Mouse (Mus musculus) limb, embryonic 10.5 days (tissue): ENCODE results near the gene Cemip. TPM values are rescaled to one million over a fixed set of nuclear protein-coding genes. Genes with fewer than 3 reads are reported as not detected.

Experiments used
- DNase-seq: peaks from one replicate; pipeline ENCODE4 v3.0.0-alpha.2; 2017; ENCODE audit warnings: low spot score
- H3K27ac ChIP-seq: fragments of 300-500 bp; sonication (generic); 2 replicates; pipeline ENCODE4 v1.5.1; 2016; ENCODE audit warnings: mild to moderate bottlenecking
- H3K27me3 ChIP-seq: fragments of 300-500 bp; sonication (generic); 2 replicates; pipeline ENCODE4 v1.6.1; 2016; ENCODE audit warnings: low read depth, mild to moderate bottlenecking; ENCODE audit not compliant: poor library complexity, severe bottlenecking
- H3K36me3 ChIP-seq: fragments of 300-500 bp; sonication (generic); 2 replicates; pipeline ENCODE4 v1.6.1; 2016; ENCODE audit warnings: mild to moderate bottlenecking, moderate library complexity
- H3K4me1 ChIP-seq: fragments of 300-500 bp; sonication (generic); 2 replicates; pipeline ENCODE4 v1.6.1; 2016
- H3K4me3 ChIP-seq: fragments of 300-500 bp; sonication (generic); 2 replicates; pipeline ENCODE4 v1.5.1; 2016; ENCODE audit warnings: mild to moderate bottlenecking, moderate library complexity
- H3K9me3 ChIP-seq: fragments of 300-500 bp; sonication (generic); replicated peaks from 2 replicates; pipeline ENCODE4 v1.6.1; 2016; ENCODE audit warnings: mild to moderate bottlenecking
- WGBS: fragments of 180-500 bp; shearing (Covaris S2); methylation state at CpG from one replicate; pipeline ENCODE4 v1.1.7; 2016; 5-methylcytosine and 5-hydroxymethylcytosine counted together
- polyA plus RNA-seq: library from polyadenylated mRNA; unstranded; fragments of >200 nt; fragmentation: Nextera tagmentation; extraction: Ambion mirVana; gene quantifications from 2 replicates; pipeline ENCODE4 v1.2.1, GENCODE M21; 2016

Gene Cemip
- polyA plus RNA-seq, 1 experiment from 2014 or later: not detected

- no peaks in the 10 kb centered on the region for H3K4me1 ChIP-seq
- no peak overlapping the region for H3K27ac ChIP-seq
- H3K9me3 ChIP-seq: no peaks in the 10 kb centered on the region
- H3K4me3 ChIP-seq: no peak overlapping the region
- no peak for DNase-seq
- H3K36me3 ChIP-seq: no peaks in the 10 kb centered on the region
- no peaks in the 10 kb centered on the region for H3K27me3 ChIP-seq
- 85% methylated on average over 5 of the region's 5 CpGs for WGBS
These were observed 120.1 kb downstream of the Cemip start for GRCm38 (mm10) chr7:83966047-83966818.

GRCm38 (mm10) chr7:83965181-83965580 is 121.1 kb downstream of the Cemip start:
- Histone ChIP-seq H3K27me3 (no peaks in the 10 kb centered on the region), H3K27ac (no peak overlapping the region), H3K4me3 (no peak overlapping the region), H3K36me3 (no peaks in the 10 kb centered on the region), H3K9me3 (no peaks in the 10 kb centered on the region), H3K4me1 (no peaks in the 10 kb centered on the region)
- DNase-seq: no peak

- no peak for DNase-seq
- H3K27ac ChIP-seq: no peak overlapping the region
- H3K36me3 ChIP-seq: no peaks in the 10 kb centered on the region
- 92% methylated on average over 9 of the region's 9 CpGs for WGBS
- no peaks in the 10 kb centered on the region for H3K4me1 ChIP-seq
- no peaks in the 10 kb centered on the region for H3K27me3 ChIP-seq
- no peak overlapping the region for H3K4me3 ChIP-seq
- H3K9me3 ChIP-seq: no peaks in the 10 kb centered on the region
These were observed 133.8 kb downstream of the Cemip start for GRCm38 (mm10) chr7:83952511-83952910.

- no peaks in the 10 kb centered on the region for H3K27me3 ChIP-seq
- H3K4me3 ChIP-seq: no peak overlapping the region
- no peaks in the 10 kb centered on the region for H3K36me3 ChIP-seq
- DNase-seq: no peak
- 85% methylated on average over 14 of the region's 14 CpGs for WGBS
- no peaks in the 10 kb centered on the region for H3K4me1 ChIP-seq
- H3K27ac ChIP-seq: no peak overlapping the region
- H3K9me3 ChIP-seq: no peaks in the 10 kb centered on the region
These were observed 135.0 kb downstream of the Cemip start for GRCm38 (mm10) chr7:83951327-83951726.

GRCm38 (mm10) chr7:83949662-83950061 is 136.6 kb downstream of the Cemip start:
- Histone ChIP-seq H3K27ac (no peak overlapping the region), H3K9me3 (no peaks in the 10 kb centered on the region), H3K36me3 (no peaks in the 10 kb centered on the region), H3K27me3 (no peaks in the 10 kb centered on the region), H3K4me3 (no peak overlapping the region), H3K4me1 (no peaks in the 10 kb centered on the region)
- 91% methylated on average over 6 of the region's 6 CpGs for WGBS
- DNase-seq: no peak

- WGBS: 70% methylated on average over 7 of the region's 7 CpGs
- H3K36me3 ChIP-seq: no peaks in the 10 kb centered on the region
- no peak overlapping the region for H3K27ac ChIP-seq
These were observed 137.6 kb downstream of the Cemip start for GRCm38 (mm10) chr7:83948743-83949142.

GRCm38 (mm10) chr7:83941701-83942101 is 144.6 kb downstream of the Cemip start:
- Histone ChIP-seq H3K4me1 (no peaks in the 10 kb centered on the region), H3K27me3 (no peaks in the 10 kb centered on the region), H3K27ac (no peak overlapping the region), H3K4me3 (no peak overlapping the region), H3K36me3 (no peaks in the 10 kb centered on the region), H3K9me3 (no peaks in the 10 kb centered on the region)
- WGBS: 85% methylated on average over 8 of the region's 8 CpGs
- no peak for DNase-seq

More at GRCm38 (mm10) chr7:83948743-83949142, 137.6 kb downstream of the Cemip start:
- DNase-seq: no peak
- no peaks in the 10 kb centered on the region for H3K27me3 ChIP-seq
- H3K4me1 ChIP-seq: no peaks in the 10 kb centered on the region
- no peaks in the 10 kb centered on the region for H3K9me3 ChIP-seq
- H3K4me3 ChIP-seq: no peak overlapping the region

GRCm38 (mm10) chr7:83940136-83940535 is 146.2 kb downstream of the Cemip start:
- WGBS: 83% methylated on average over 2 of the region's 2 CpGs
- Histone ChIP-seq H3K27me3 (no peaks in the 10 kb centered on the region), H3K9me3 (no peaks in the 10 kb centered on the region), H3K27ac (no peak overlapping the region), H3K4me3 (no peak overlapping the region), H3K4me1 (no peaks in the 10 kb centered on the region), H3K36me3 (no peaks in the 10 kb centered on the region)
- DNase-seq: no peak

GRCm38 (mm10) chr7:83939017-83939721 is 147.1 kb downstream of the Cemip start:
- no peak overlapping the region for H3K4me3 ChIP-seq
- WGBS: 77% methylated on average over 3 of the region's 3 CpGs

GRCm38 (mm10) chr7:83921637-83922036 is 164.7 kb downstream of the Cemip start:
- WGBS: 42% methylated on average over 3 of the region's 3 CpGs
- no peaks in the 10 kb centered on the region for H3K27me3 ChIP-seq
- H3K27ac ChIP-seq: no peak overlapping the region
- no peak for DNase-seq
- H3K4me3 ChIP-seq: no peak overlapping the region
- H3K4me1 ChIP-seq: no peaks in the 10 kb centered on the region
- no peaks in the 10 kb centered on the region for H3K9me3 ChIP-seq
- H3K36me3 ChIP-seq: no peaks in the 10 kb centered on the region

More at GRCm38 (mm10) chr7:83939017-83939721, 147.1 kb downstream of the Cemip start:
- Histone ChIP-seq H3K4me1 (no peaks in the 10 kb centered on the region), H3K36me3 (no peaks in the 10 kb centered on the region), H3K27ac (no peak overlapping the region), H3K27me3 (no peaks in the 10 kb centered on the region), H3K9me3 (no peaks in the 10 kb centered on the region)
- DNase-seq: no peak

- H3K9me3 ChIP-seq: no peaks in the 10 kb centered on the region
- H3K4me1 ChIP-seq: no peaks in the 10 kb centered on the region
- no peak for DNase-seq
- H3K4me3 ChIP-seq: no peak overlapping the region
- no peaks in the 10 kb centered on the region for H3K36me3 ChIP-seq
- no peaks in the 10 kb centered on the region for H3K27me3 ChIP-seq
- WGBS: 76% methylated on average over 4 of the region's 4 CpGs
- H3K27ac ChIP-seq: no peak overlapping the region
These were observed 166.1 kb downstream of the Cemip start for GRCm38 (mm10) chr7:83920241-83920640.

GRCm38 (mm10) chr7:83914566-83914965 is 171.7 kb downstream of the Cemip start:
- H3K27me3 ChIP-seq: no peaks in the 10 kb centered on the region
- H3K4me3 ChIP-seq: no peak overlapping the region
- no peaks in the 10 kb centered on the region for H3K9me3 ChIP-seq
- no peak overlapping the region for H3K27ac ChIP-seq
- no peaks in the 10 kb centered on the region for H3K4me1 ChIP-seq
- 5% methylated on average over 3 of the region's 3 CpGs for WGBS
- peak; percentile 88 for DNase-seq
- H3K36me3 ChIP-seq: no peaks in the 10 kb centered on the region

GRCm38 (mm10) chr7:83913995-83914394 is 172.3 kb downstream of the Cemip start:
- Histone ChIP-seq H3K4me3 (no peak overlapping the region), H3K27ac (no peak overlapping the region), H3K9me3 (no peaks in the 10 kb centered on the region), H3K36me3 (no peaks in the 10 kb centered on the region), H3K27me3 (no peaks in the 10 kb centered on the region), H3K4me1 (no peaks in the 10 kb centered on the region)
- DNase-seq: no peak
- WGBS: 81% methylated on average over 9 of the region's 9 CpGs
